25 mouse cellular contexts compared by ENCODE assay signal in genomic region chr7:125878040-125878439, GRCm38 (mm10).
DNase-seq lines count a peak whose midpoint lies in the region; ATAC-seq and TF ChIP-seq lines count a peak whose summit lies in the region.
"Had no signal": no experiment of that assay in that cellular context is flagged by ENCODE, and none has a peak within 500 bp of the region (broad histone marks: within the 10 kb centered on the region; RNA-seq: fewer than 3 reads in every experiment).

No protein-coding gene starts in this region.

- no peak overlapping the region for H3K9ac ChIP-seq in midbrain, embryonic 11.5 days (ENCODE audit: low read length)
- no peak overlapping the region for H3K9ac ChIP-seq in midbrain, embryonic 16.5 days (ENCODE audit: low read depth, low read length)
- H3K9ac ChIP-seq in forebrain, embryonic 11.5 days (ENCODE audit: low read length) = no peak overlapping the region
- H3K9ac ChIP-seq: embryonic facial prominence, embryonic 12.5 days; forebrain, embryonic 15.5 days; limb, embryonic 12.5 days; liver, embryonic 12.5 days; lung, embryonic 15.5 days; neural tube, embryonic 12.5 days had no signal

- no peaks in the 10 kb centered on the region for H3K36me3 ChIP-seq in midbrain, embryonic 11.5 days (ENCODE audit: control insufficient read depth, insufficient read depth, low read length)
- H3K36me3 ChIP-seq in midbrain, embryonic 16.5 days (ENCODE audit: control insufficient read depth, insufficient read depth, low read length) = no peaks in the 10 kb centered on the region
- H3K36me3 ChIP-seq in forebrain, embryonic 11.5 days (ENCODE audit: control insufficient read depth, insufficient read depth, low read length) = no peaks in the 10 kb centered on the region
- H3K36me3 ChIP-seq: embryonic facial prominence, embryonic 12.5 days; forebrain, embryonic 15.5 days; hindbrain, embryonic 10.5 days; limb, embryonic 12.5 days; liver, embryonic 12.5 days; lung, embryonic 15.5 days; midbrain, embryonic 10.5 days; neural tube, embryonic 12.5 days had no signal

- ATAC-seq in midbrain, embryonic 11.5 days (ENCODE audit: low FRiP score) = no peak
- ATAC-seq in midbrain, embryonic 16.5 days = no peak
- no peak for ATAC-seq in forebrain, embryonic 11.5 days (replicated peaks; ENCODE audit: low FRiP score)
- ATAC-seq: forebrain, embryonic 15.5 days; hindbrain, postnatal 0 days; liver, embryonic 12.5 days had no signal

- WGBS in midbrain, embryonic 11.5 days = 82% methylated on average over 4 of the region's 4 CpGs
- WGBS in midbrain, embryonic 16.5 days = 82% methylated on average over 4 of the region's 4 CpGs
- 82% methylated on average over 4 of the region's 4 CpGs for WGBS in forebrain, embryonic 11.5 days

- H3K9me3 ChIP-seq in midbrain, embryonic 11.5 days (ENCODE audit: control insufficient read depth, low read length) = no peaks in the 10 kb centered on the region
- no peaks in the 10 kb centered on the region for H3K9me3 ChIP-seq in midbrain, embryonic 16.5 days (replicated peaks; ENCODE audit: control insufficient read depth, low read length, poor library complexity, severe bottlenecking)
- no peaks in the 10 kb centered on the region for H3K9me3 ChIP-seq in forebrain, embryonic 11.5 days (ENCODE audit: control insufficient read depth, low read length)
- H3K9me3 ChIP-seq: embryonic facial prominence, embryonic 12.5 days; forebrain, embryonic 15.5 days; hindbrain, embryonic 10.5 days; limb, embryonic 12.5 days; liver, embryonic 12.5 days; lung, embryonic 15.5 days; midbrain, embryonic 10.5 days; neural tube, embryonic 12.5 days had no signal

- no peak overlapping the region for H3K27ac ChIP-seq in gastrocnemius, adult 2 months
- H3K27ac ChIP-seq in midbrain, embryonic 11.5 days (ENCODE audit: low read depth, low read length) = no peak overlapping the region
- no peak overlapping the region for H3K27ac ChIP-seq in midbrain, embryonic 16.5 days (ENCODE audit: low read length)
- H3K27ac ChIP-seq in forebrain, embryonic 11.5 days (ENCODE audit: low read depth, low read length) = no peak overlapping the region
- H3K27ac ChIP-seq: embryonic facial prominence, embryonic 12.5 days; forebrain, embryonic 15.5 days; hindbrain, postnatal 0 days; kidney, postnatal 0 days; layer of hippocampus, adult 2 months; limb, embryonic 12.5 days; liver, embryonic 12.5 days; lung, embryonic 15.5 days; midbrain, embryonic 10.5 days; neural tube, embryonic 12.5 days had no signal

- H3K4me3 ChIP-seq in gastrocnemius, adult 2 months = no peak overlapping the region
- no peak overlapping the region for H3K4me3 ChIP-seq in midbrain, embryonic 11.5 days (ENCODE audit: low read depth, low read length)
- no peak overlapping the region for H3K4me3 ChIP-seq in midbrain, embryonic 16.5 days (ENCODE audit: low read depth, low read length)
- H3K4me3 ChIP-seq in forebrain, embryonic 11.5 days (ENCODE audit: low read depth, low read length) = no peak overlapping the region
- H3K4me3 ChIP-seq: embryonic facial prominence, embryonic 12.5 days; erythroblast, embryonic 14.5 days; forebrain, embryonic 15.5 days; hindbrain, embryonic 10.5 days; layer of hippocampus, adult 2 months; limb, embryonic 12.5 days; liver, embryonic 12.5 days; lung, embryonic 15.5 days; midbrain, embryonic 10.5 days; neural tube, embryonic 12.5 days had no signal

- intact Hi-C loops in gastrocnemius, adult 2 months (cut with DNase I) = no loop called here

- H3K27me3 ChIP-seq in midbrain, embryonic 11.5 days (ENCODE audit: control insufficient read depth, insufficient read depth, low read length) = no peaks in the 10 kb centered on the region
- no peaks in the 10 kb centered on the region for H3K27me3 ChIP-seq in midbrain, embryonic 16.5 days (ENCODE audit: control insufficient read depth, insufficient read depth, low read depth, low read length)
- H3K27me3 ChIP-seq in forebrain, embryonic 11.5 days (ENCODE audit: control insufficient read depth, insufficient read depth, low read length) = no peaks in the 10 kb centered on the region
- H3K27me3 ChIP-seq: CH12.LX; embryonic facial prominence, embryonic 12.5 days; forebrain, embryonic 15.5 days; limb, embryonic 12.5 days; liver, embryonic 12.5 days; lung, embryonic 15.5 days; neural tube, embryonic 12.5 days had no signal

- no peaks in the 10 kb centered on the region for H3K4me1 ChIP-seq in midbrain, embryonic 11.5 days (ENCODE audit: control insufficient read depth, insufficient read depth, low read length)
- no peaks in the 10 kb centered on the region for H3K4me1 ChIP-seq in midbrain, embryonic 16.5 days (ENCODE audit: control insufficient read depth, insufficient read depth, low read length)
- no peaks in the 10 kb centered on the region for H3K4me1 ChIP-seq in forebrain, embryonic 11.5 days (replicated peaks; ENCODE audit: control insufficient read depth, insufficient read depth, low read length)
- H3K4me1 ChIP-seq: forebrain, embryonic 15.5 days; liver, embryonic 12.5 days; midbrain, embryonic 10.5 days had no signal

- no peak for TF ChIP-seq CTCF in gastrocnemius, adult 2 months (IDR thresholded peaks at IDR 0.05)

- no peak overlapping the region for H3K4me2 ChIP-seq in midbrain, embryonic 11.5 days
- no peak overlapping the region for H3K4me2 ChIP-seq in midbrain, embryonic 16.5 days (ENCODE audit: low read length)
- no peak overlapping the region for H3K4me2 ChIP-seq in forebrain, embryonic 11.5 days (ENCODE audit: low read depth, low read length, severe bottlenecking)
- H3K4me2 ChIP-seq: embryonic facial prominence, embryonic 12.5 days; forebrain, embryonic 15.5 days; limb, embryonic 12.5 days; liver, embryonic 12.5 days; lung, embryonic 15.5 days; neural tube, embryonic 12.5 days had no signal

- peak; percentile 48 for DNase-seq in gastrocnemius, adult 2 months
- no peak for DNase-seq in gastrocnemius, postnatal 25 days
- DNase-seq in midbrain, embryonic 11.5 days (ENCODE audit: low spot score, missing footprints) = peak; percentile 71
- DNase-seq in heart, postnatal 4 days = peak; percentile 45
- DNase-seq in skeletal muscle tissue, adult 2 months (ENCODE audit: low read depth, low spot score) = peak; percentile 12
- no peak for DNase-seq in forebrain, embryonic 11.5 days (ENCODE audit: low spot score)
- DNase-seq in layer of hippocampus, postnatal 25 days (ENCODE audit: extremely low spot score in 1 of 2, low spot score in 1 of 2) = no peak
- DNase-seq: adrenal gland, postnatal 25 days; cerebellum, adult 8-10 months; kidney, adult 11 months; thymus, postnatal 14 days had no signal

Comparison
In these comparisons a context has a peak if more than half of its experiments do, and no peak if none do; other contexts are left out.
1. DNase-seq: peak in gastrocnemius, adult 2 months (single experiment), midbrain, embryonic 11.5 days (single experiment), heart, postnatal 4 days (single experiment) and skeletal muscle tissue, adult 2 months (single experiment); none in gastrocnemius, postnatal 25 days (single experiment), forebrain, embryonic 11.5 days (single experiment) and layer of hippocampus, postnatal 25 days (0 of 2).